Mouse (Mus musculus) heart, adult 2 months (tissue): ENCODE measurements around the gene Ostm1.

Experiments
- CTCF ChIP-seq: fragments of 200-600 bp; IDR thresholded peaks from 2 replicates; pipeline ENCODE4 v1.8.1; 2022; ENCODE audit warnings: antibody characterized with exemption, mild to moderate bottlenecking, moderate library complexity
- EP300 ChIP-seq: fragments of 200-500 bp; IDR thresholded peaks from 2 replicates; pipeline ENCODE4 v1.6.1; 2011; ENCODE audit warnings: low read depth, low read length, control low read depth; ENCODE audit not compliant: insufficient read depth
- POLR2A ChIP-seq: fragments of 200-500 bp; IDR thresholded peaks from 2 replicates; pipeline ENCODE4 v1.6.1; 2011; ENCODE audit warnings: mild to moderate bottlenecking, low read depth, low read length, control low read depth; ENCODE audit not compliant: insufficient read depth

GRCm38 (mm10) chr10:42696361-42696760 lies 112.7 kb downstream of the Ostm1 start:
- TF ChIP-seq POLR2A: no peak
- no peak for TF ChIP-seq CTCF
- TF ChIP-seq EP300: no peak
